Mouse (Mus musculus): ENCODE results near the gene Ahsa1.
"Not testable (repeated sequence)": the region's sequence is repeated elsewhere in the genome, so short reads cannot be mapped to it uniquely, and the experiment has no call there.

Gene Ahsa1

GRCm38 (mm10) chr12:87279879-87280278 lies 13.6 kb downstream of the Ahsa1 start:
- in situ Hi-C loops (cut with MboI, MseI) = no loop called here

GRCm38 (mm10) chr12:87281766-87282165 lies 15.5 kb downstream of the Ahsa1 start:
- in situ Hi-C loops (cut with MboI, MseI) = no loop called here

DNA sequence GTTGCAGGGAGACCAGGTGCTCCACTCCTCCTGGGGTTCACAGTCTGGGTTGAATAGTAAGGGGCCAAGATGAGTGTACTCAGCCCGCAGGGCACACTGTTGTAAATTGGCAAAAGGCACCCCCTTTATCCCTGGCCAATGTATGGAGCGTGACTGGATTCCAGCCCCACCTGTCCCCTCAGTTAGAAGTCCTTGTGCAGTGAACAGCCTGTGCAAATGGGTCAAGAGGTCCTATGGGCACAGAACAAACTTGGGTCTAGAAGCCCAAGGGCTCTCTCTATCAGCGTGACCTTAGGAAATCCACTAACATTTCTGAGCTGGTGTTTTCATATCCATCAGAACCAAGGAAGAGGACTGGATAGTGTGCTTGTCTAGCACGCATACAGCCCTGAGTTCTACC lies 16.5 kb downstream of the Ahsa1 start:
- in situ Hi-C loops (cut with MboI, MseI) = no loop called here

DNA sequence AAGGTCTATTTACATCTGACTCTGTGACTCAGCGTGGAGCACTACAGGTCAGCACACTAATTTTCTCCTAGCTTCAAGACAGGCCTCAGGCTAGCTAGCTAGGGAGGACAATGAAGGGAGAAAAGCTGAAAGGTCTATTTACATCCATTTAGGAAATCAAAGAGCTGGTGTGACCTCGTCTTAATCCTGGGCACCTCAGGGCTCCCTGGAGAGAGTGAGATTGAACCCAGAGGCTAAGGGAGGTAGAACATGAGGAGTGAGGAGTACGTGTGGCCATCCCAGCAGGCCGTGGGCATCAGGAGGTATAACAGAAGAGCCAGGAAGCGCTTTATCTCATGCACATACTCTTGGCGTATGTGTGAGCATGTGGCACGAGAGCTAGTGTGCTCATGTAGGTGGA lies 17.4 kb downstream of the Ahsa1 start:
- in situ Hi-C loops (cut with MboI, MseI) = no loop called here

DNA sequence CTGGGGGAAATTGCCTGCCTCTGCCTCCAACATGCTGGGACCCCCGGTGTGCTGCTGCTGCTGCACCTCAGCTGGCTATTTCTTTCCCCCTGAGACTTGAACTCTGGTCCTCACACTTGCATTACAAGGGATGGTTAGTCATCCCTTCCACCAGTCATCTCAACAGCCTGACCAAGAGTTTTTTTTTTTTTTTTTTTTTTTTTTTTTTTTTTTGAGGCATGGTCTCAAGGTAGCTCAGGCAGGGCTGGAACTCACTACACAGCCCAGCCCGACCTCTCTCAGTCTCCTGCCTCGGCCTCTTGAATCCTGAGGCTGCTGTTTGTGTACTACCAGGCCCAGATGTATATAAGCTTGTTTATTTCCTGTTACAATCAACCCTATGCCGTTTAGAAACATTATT lies 18.0 kb downstream of the Ahsa1 start:
- in situ Hi-C loops (cut with MboI, MseI) = no loop called here

GRCm38 (mm10) chr12:87284726-87285125 lies 18.4 kb downstream of the Ahsa1 start:
- in situ Hi-C loops (cut with MboI, MseI) = no loop called here

DNA sequence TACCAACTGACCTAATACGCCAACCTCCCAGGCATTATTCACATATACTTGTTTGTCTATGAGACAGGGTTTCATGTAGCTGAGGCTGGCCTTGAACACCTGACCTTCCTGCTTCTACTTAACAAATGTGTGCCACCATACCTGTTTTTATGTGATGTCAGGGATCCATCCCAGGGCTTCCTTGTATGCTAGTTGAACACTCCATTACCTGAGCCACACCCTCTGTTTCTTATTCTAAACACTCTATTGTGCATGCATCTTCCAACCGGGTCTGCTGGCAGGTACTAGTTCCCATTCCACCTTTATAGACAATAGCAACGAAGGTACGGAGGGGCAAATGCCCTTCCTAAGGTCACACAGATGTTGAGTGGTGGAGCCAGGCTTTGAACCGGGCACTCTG lies 22.8 kb downstream of the Ahsa1 start:
- in situ Hi-C loops (cut with MboI, MseI) = no loop called here

- in situ Hi-C loops (cut with MboI, MseI) = no loop called here
These were observed 27.7 kb downstream of the Ahsa1 start for GRCm38 (mm10) chr12:87293934-87294333.

- in situ Hi-C loops (cut with MboI, MseI) = no loop called here
These were observed 32.9 kb downstream of the Ahsa1 start for GRCm38 (mm10) chr12:87299037-87299656.

- in situ Hi-C loops (cut with MboI, MseI) = no loop called here
These were observed 33.6 kb downstream of the Ahsa1 start, which contains the start of gene Ism2 for GRCm38 (mm10) chr12:87299657-87300440. TSS of gene Ism2 (minus strand) at chr12:87299705.

- in situ Hi-C loops (cut with MboI, MseI) = no loop called here
These were observed 34.1 kb downstream of the Ahsa1 start for GRCm38 (mm10) chr12:87300441-87300690.

GRCm38 (mm10) chr12:87301189-87301588 lies 34.9 kb downstream of the Ahsa1 start:
- in situ Hi-C loops (cut with MboI, MseI) = no loop called here

GRCm38 (mm10) chr12:87305767-87306583 lies 39.7 kb downstream of the Ahsa1 start:
- in situ Hi-C loops (cut with MboI, MseI) = no loop called here

- in situ Hi-C loops (cut with MboI, MseI) = not testable (repeated sequence)
These were observed 40.2 kb downstream of the Ahsa1 start for GRCm38 (mm10) chr12:87306584-87306844.

- in situ Hi-C loops (cut with MboI, MseI) = no loop called here
These were observed 46.8 kb downstream of the Ahsa1 start for GRCm38 (mm10) chr12:87313098-87313497.

DNA sequence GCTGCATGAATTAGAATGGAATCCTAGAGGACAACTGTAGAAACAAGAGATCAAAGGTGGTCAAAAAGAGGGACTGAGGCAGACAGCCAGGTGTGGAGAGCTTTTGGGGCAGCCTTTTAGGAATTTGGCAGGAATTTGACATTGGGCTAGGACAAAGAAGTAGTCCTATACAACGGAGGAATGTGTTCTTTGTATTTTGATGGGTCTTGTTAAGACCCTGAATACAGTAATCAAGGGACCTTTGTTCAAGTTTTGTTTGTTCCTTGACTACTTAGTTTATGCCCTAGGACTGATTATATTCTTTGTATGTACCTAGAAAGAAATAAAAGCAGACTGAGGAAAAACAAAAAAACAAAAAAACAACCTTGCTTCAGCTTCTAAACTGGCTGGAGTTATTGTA lies 51.7 kb downstream of the Ahsa1 start:
- in situ Hi-C loops (cut with MboI, MseI) = no loop called here

DNA sequence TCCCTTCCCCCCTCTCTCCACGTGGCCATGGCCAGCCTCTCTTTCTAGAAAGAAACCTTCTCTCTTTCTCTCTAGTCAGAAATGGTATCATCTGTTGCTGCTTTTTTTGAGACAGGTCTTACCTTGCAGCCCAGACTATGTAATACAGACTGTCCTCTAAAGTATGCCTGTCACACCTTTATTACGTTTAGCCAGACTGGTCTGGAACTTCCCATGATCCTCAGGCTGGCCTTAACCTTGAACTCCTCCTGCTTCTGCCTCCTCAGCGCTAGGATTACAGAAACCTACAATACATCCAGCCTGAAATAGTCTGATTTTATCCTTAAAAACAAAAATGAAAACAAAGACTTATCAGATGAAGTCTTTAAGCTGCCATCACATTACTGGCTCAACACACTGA lies 53.0 kb downstream of the Ahsa1 start:
- in situ Hi-C loops (cut with MboI, MseI) = no loop called here

Measured in T-helper 1 cell (primary cell).